Mouse (Mus musculus) G1E (cell line): Measurements from ENCODE around the gene Hnrnpf. TPM values are rescaled to one million over a fixed set of nuclear protein-coding genes. Genes with fewer than 3 reads are reported as not detected.

Experiments
- ATAC-seq: 2 replicates; pipeline ENCODE4 v1.8.0; 2016; ENCODE audit warnings: mild to moderate bottlenecking; ENCODE audit not compliant: insufficient number of reproducible peaks, poor library complexity, low FRiP score, severe bottlenecking; ENCODE audit errors: extremely low read depth
- DNase-seq: peaks from one replicate; pipeline ENCODE4 v3.0.0; 2012; ENCODE audit warnings: low spot score
- H3K27me3 ChIP-seq: 2 replicates; pipeline ENCODE4 v1.6.1; 2012; ENCODE audit warnings: mild to moderate bottlenecking, low read length, inconsistent platforms; ENCODE audit not compliant: insufficient read depth
- H3K36me3 ChIP-seq: replicated peaks from 2 replicates; pipeline ENCODE3; 2012; ENCODE audit warnings: mild to moderate bottlenecking, inconsistent platforms
- H3K4me1 ChIP-seq: 2 replicates; pipeline ENCODE4 v1.6.1; 2012; ENCODE audit warnings: low read depth, low read length, inconsistent platforms, mixed read lengths; ENCODE audit not compliant: insufficient read depth
- H3K4me3 ChIP-seq: 2 replicates; pipeline ENCODE4 v1.5.1; 2012; ENCODE audit warnings: low read depth, mild to moderate bottlenecking, inconsistent platforms, low read length, moderate library complexity, mixed read lengths
- H3K9me3 ChIP-seq: replicated peaks from 2 replicates; pipeline ENCODE4 v1.6.1; 2012; ENCODE audit warnings: inconsistent platforms
- CTCF ChIP-seq: IDR thresholded peaks from 2 replicates; pipeline ENCODE4 v1.5.1; 2012; ENCODE audit warnings: low read depth, low read length, inconsistent platforms, mixed read lengths
- GATA1 ChIP-seq: IDR thresholded peaks from 2 replicates; pipeline ENCODE4 v1.6.1; 2012; ENCODE audit warnings: borderline replicate concordance, low read length, inconsistent platforms, mixed read lengths
- GATA2 ChIP-seq: IDR thresholded peaks from 2 replicates; pipeline ENCODE4 v1.6.1; 2012; ENCODE audit warnings: low read depth, low read length, inconsistent platforms, borderline replicate concordance
- POLR2AphosphoS5 ChIP-seq: IDR thresholded peaks from 2 replicates; pipeline ENCODE4 v1.6.1; 2012; ENCODE audit warnings: low read depth, low read length, inconsistent platforms; ENCODE audit not compliant: insufficient replicate concordance
- TAL1 ChIP-seq: conservative IDR thresholded peaks from 2 replicates; pipeline ENCODE4 v1.6.1; 2012; ENCODE audit warnings: low read depth, low read length, inconsistent platforms, mixed read lengths
- polyA plus RNA-seq: library from polyadenylated mRNA; stranded (reverse); fragments of >175 nt; gene quantifications from 2 replicates; pipeline ENCODE4 v1.2.3, GENCODE M21; 2012
- total RNA-seq, 2 experiments: library from RNA; stranded (forward) in 1 of 2; stranded (reverse) in 1 of 2; fragments of 200-1000 nt in 1 of 2; fragments of >200 nt in 1 of 2; fragmentation: Nextera tagmentation in 1 of 2; gene quantifications; 2 replicates each; pipeline ENCODE4 v1.2.3; 2014 to 2017

The Hnrnpf gene
- total and polyA plus RNA-seq, 3 experiments, result 204 to 1,876 (median 483) TPM

DNA sequence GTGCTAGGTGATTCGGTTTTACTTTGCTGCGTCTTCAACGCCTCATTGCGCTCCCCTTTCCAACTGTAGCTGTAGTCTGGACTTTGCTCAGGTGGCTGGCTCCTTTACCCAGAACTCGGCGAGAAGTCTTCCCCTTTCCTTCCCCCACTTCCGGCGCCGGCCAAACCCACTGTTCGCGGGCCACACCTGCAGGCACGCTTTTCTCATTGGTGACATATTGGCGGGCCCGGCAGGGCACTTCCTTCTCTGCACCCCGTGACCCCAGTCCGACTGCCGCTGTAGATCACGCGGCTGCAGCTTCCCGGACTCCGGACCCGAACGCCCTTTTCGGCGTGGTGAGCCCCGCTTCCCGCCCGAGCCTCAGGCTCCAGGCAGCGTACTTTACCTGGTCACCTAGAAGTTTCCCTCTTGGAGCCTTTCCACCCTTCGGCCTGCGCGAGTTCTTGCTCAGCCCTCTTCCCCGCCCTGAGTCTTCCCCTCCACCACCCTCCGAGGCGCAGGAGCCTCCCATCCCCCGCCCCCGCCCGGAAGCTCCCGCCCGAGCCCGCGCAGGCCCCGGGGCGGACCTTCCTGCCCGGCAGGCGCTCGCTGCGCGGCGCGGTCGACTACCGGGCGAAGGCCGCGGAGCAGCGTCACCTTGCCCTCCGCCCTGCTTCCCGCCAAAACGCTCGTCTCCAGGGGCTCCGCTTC lies 16.8 kb downstream of the Hnrnpf start:
- DNase-seq, result peak; percentile 85
- TF ChIP-seq GATA1, result no peak
- no peak for TF ChIP-seq POLR2AphosphoS5
- TF ChIP-seq TAL1, result no peak
- TF ChIP-seq GATA2, result no peak
- TF ChIP-seq CTCF, result no peak
- ATAC-seq, result peak; percentile 84
- no peaks in the 10 kb centered on the region for H3K27me3 ChIP-seq
- peaks cover 60% of the 10 kb centered on the region for H3K36me3 ChIP-seq
- no peaks in the 10 kb centered on the region for H3K9me3 ChIP-seq
- H3K4me3 ChIP-seq, result peak overlapping the region; percentile 77
- peaks cover 59% of the 10 kb centered on the region for H3K4me1 ChIP-seq

DNA sequence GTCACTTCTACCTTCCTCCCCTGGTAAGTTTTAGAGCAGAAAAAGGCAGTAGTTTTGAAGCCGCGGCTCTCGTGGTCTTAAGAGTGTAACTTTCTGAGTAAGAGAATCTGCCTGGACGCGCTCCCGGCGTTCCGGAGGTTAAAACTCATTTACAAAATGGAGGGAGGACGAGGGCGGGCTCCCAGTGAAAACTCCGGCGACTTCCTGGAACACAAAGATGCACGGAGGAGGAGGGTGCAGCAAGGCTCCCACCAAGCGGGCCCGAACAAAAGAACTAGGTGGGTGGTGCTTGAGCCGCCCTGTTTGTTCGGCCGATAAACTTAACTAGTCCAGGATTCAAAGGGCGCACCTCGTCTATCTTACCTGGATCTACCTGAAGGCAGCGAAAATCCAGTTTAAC lies 17.5 kb downstream of the Hnrnpf start:
- H3K4me3 ChIP-seq, result peak overlapping the region; percentile 77
- H3K4me1 ChIP-seq, result peaks cover 57% of the 10 kb centered on the region
- H3K9me3 ChIP-seq, result no peaks in the 10 kb centered on the region
- DNase-seq (peak; percentile 50), ATAC-seq (peak; percentile 35; the same call in 1 of the 2 replicates)
- H3K27me3 ChIP-seq, result no peaks in the 10 kb centered on the region
- peaks cover 64% of the 10 kb centered on the region for H3K36me3 ChIP-seq
- TF ChIP-seq CTCF, result no peak
- no peak for TF ChIP-seq GATA1
- no peak for TF ChIP-seq TAL1

DNA sequence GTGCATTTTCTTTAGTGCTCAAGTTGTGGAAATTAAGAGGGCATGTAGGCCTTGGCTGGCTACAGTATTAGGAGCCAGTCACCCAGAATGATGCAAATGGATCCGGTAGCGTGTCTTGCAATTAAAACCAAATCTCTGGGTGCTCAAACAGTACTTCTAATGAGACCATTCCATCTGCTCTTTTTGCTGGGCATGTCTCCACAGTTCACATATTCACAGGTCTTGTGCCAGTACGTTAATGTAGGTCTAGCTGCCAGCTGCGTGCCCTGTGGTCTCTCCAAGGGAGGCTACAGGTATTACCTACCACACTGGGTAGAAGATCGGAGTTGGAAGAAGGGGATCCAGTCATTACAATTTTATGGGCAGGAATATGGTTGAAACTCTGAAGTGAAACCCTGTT lies 17.9 kb downstream of the Hnrnpf start:
- Histone ChIP-seq H3K4me3 (peak overlapping the region; percentile 77), H3K27me3 (no peaks in the 10 kb centered on the region), H3K36me3 (peaks cover 66% of the 10 kb centered on the region), H3K9me3 (no peaks in the 10 kb centered on the region), H3K4me1 (peaks cover 58% of the 10 kb centered on the region)
- ATAC-seq (no peak), DNase-seq (no peak)
- TF ChIP-seq TAL1 (no peak), GATA1 (no peak), POLR2AphosphoS5 (0 out of 2 replicates have a peak, but pooled peaks have one; percentile 53), CTCF (no peak)

DNA sequence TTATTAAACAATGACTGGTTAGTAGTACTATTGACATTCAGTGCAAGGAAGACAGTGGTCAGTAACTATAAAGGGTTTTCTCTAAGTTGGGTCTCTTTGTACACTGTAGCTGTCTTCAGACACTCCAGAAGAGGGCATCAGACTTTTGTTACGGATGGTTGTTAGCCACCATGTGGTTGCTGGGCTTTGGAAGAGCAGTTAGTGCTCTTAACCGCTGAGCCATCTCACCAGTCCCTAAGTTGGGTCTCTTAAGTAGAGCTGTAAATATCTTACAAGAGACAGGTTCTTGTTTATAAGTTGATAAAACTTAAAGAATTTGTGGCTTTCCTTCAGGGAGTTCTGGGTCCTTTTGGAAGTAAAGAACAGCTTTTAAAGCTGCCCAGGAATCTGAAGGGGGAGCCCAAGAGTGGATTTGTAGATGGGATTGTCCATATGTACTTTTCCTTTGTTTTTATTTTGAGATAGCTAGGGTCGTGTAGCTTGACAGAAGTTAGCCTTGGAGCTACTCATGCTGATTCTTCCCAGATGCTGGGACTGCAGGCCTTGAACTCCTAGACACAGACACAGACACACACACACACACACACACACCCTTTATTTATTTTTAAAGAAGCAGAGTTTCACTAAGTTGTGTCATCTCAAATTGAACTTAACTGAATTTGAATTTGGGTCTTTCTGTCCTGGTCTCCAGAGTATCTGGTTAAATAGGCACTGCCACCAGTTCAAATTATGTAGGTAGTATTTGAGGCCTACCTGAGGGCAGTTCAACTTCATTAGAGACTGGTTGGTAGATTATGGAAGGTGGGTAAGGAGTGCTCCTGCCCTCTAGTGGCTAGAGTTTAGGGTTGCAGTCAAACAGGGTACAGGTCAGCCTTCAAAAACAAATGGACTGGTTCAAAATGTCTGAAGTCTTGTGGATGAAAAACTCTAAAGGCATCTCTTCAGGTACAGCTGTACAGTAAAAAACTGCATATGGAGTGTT lies 20.8 kb downstream of the Hnrnpf start:
- Histone ChIP-seq H3K4me1 (peaks cover 49% of the 10 kb centered on the region), H3K9me3 (no peaks in the 10 kb centered on the region), H3K27me3 (no peaks in the 10 kb centered on the region), H3K4me3 (no peak overlapping the region), H3K36me3 (peaks cover 66% of the 10 kb centered on the region)
- DNase-seq (no peak), ATAC-seq (0 out of 2 replicates have a peak, but pooled peaks have one; percentile 12)
- TF ChIP-seq CTCF, result peak; percentile 73
- TF ChIP-seq GATA2, result no peak

DNA sequence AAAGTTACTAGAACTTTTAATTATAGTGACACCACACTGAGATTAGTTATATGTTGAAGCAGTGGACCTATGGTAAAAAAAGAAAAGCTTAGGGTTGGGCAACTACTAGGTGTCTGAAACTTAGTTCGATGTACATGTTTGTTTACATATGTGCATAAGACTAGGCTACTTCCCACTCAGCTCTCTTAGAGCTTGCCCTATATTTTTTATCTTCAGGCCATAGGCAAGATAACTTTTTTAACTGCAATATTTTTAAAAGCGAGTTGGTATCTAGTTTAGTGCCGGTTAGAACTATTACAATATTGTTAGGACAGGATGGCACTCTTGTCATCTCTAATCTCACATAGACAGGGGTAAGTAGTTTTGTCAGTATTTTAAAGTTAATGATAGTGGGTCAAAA lies 21.9 kb downstream of the Hnrnpf start:
- TF ChIP-seq TAL1 (no peak), CTCF (no peak), POLR2AphosphoS5 (no peak), GATA1 (no peak), GATA2 (no peak)
- Histone ChIP-seq H3K4me1 (peaks cover 49% of the 10 kb centered on the region), H3K4me3 (no peak overlapping the region), H3K36me3 (peaks cover 73% of the 10 kb centered on the region), H3K9me3 (no peaks in the 10 kb centered on the region), H3K27me3 (no peaks in the 10 kb centered on the region)
- ATAC-seq (no peak), DNase-seq (no peak)

DNA sequence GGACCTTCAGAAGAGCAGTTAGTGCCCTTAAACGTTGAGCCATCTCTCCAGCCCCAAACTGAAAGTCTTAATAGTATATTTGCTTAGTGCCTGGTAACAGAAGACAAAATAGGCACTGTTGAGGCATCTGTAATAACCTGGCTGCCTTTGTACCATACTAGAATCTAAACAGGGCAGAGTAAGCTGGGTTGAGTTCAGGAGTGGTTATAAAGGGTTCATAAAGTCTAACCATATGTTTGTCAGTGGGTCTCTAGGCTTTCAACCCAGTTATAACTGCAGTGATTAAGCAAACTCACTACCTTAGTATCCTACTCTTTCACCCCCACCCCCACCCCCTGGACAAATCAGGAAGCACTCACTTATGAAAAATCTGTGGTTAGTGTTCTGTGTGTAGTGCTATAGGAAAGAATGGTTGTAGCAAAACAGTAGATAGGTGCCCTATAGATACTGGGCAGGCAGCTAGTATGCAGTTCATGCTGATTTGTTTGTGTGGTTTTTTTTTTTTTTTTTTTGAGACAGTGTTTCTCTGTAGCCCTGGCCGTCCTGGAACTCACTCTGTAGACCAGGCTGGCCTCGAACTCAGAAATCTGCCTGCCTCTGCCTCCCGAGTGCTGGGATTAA lies 26.9 kb downstream of the Hnrnpf start:
- peaks cover 15% of the 10 kb centered on the region; the same call in 1 of the 2 replicates for H3K4me1 ChIP-seq
- no peaks in the 10 kb centered on the region for H3K27me3 ChIP-seq
- DNase-seq, result no peak
- H3K36me3 ChIP-seq, result peaks cover 66% of the 10 kb centered on the region
- ATAC-seq, result 0 out of 2 replicates have a peak, but pooled peaks have one; percentile 36
- H3K9me3 ChIP-seq, result no peaks in the 10 kb centered on the region
- H3K4me3 ChIP-seq, result no peak overlapping the region
- no peak for TF ChIP-seq GATA2
